Mouse (Mus musculus): ENCODE results near the gene Nudt19.
"Not testable (repeated sequence)": the region's sequence is repeated elsewhere in the genome, so short reads cannot be mapped to it uniquely, and the experiment has no call there.

Nudt19 gene

GRCm38 (mm10) chr7:35556205-35556603 is at the start of gene Nudt19:
TSS of gene Nudt19 (minus strand) at chr7:35556304.
- DNase-seq = no peak

DNA sequence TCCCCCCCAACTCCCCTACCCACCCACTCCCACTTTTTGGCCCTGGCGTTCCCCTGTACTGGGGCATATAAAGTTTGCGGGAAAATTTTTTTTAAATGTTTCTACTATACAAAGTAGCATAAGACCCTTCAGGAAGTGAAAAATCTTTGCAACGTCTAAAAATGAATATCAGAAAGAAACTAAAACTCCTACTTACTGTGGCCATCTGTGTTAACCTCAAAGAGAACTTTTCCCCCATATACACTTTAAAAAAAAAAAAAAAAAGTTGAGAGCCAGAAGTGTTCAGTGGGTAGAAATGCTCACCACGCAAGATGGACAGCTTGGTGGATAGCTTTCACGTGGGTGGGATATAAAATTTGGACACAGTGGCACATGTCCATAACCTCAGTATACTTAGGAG is 46.7 kb upstream of the Nudt19 start:
- no peak for DNase-seq

DNA sequence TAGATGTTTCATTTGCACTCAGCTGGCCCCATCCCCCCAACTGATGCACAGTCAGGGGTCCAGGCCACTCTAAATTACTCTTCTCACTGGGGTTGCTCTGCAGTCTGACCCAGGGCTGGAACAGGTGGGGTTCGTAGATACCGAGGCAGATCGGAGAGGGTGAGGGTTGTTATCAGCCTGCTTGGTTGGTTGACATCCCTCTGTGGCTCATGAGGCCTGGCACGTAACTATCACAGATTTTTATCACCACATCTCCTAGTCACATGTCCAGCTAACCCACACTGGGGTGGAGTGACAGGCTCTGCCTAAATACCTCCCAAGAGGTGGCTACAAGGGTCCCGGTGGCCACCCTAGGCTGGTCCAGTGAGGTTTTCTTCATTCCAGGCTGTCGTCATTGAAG is 45.0 kb upstream of the Nudt19 start:
- DNase-seq = no peak

- no peak for DNase-seq
Observed at GRCm38 (mm10) chr7:35600031-35600430, 43.9 kb upstream of the Nudt19 start.

DNA sequence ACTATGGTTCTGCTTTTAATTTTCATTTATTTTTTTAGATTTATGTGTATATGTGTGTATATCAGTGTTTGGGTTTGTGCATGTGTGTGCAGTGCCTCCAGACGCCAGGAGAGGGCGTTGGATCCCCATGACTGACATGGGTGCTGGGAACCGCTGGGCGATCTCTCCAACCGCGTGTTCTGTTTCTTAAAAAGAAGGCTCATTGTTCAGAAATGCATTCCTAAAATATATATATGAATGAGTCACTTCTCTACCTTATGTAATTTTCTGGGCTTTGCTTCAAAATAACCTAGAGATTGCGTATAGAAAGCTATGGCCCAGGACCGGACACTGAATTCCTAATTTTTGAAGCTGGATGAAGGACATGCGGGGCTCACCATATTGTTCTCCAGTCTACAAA is 43.4 kb upstream of the Nudt19 start:
- DNase-seq = no peak

DNA sequence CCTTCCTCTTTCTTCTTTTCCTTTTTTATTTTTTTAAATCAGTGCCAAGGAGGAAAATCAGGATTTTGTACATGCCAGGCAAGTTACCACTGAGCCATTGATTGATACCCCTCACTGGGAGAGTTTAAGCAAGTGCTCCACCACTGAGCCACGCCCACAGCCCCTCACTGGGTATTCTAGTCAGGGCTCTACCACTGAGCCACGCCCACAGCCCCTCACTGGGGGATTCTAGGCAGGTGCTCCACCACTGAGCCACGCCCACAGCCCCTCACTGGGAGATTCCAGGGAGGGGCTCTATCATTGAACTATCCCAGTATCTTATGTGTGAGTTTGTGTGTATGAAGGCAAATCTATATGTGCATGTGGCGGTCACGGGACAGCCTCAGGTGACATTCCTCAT is 38.2 kb upstream of the Nudt19 start:
- no peak for DNase-seq

DNA sequence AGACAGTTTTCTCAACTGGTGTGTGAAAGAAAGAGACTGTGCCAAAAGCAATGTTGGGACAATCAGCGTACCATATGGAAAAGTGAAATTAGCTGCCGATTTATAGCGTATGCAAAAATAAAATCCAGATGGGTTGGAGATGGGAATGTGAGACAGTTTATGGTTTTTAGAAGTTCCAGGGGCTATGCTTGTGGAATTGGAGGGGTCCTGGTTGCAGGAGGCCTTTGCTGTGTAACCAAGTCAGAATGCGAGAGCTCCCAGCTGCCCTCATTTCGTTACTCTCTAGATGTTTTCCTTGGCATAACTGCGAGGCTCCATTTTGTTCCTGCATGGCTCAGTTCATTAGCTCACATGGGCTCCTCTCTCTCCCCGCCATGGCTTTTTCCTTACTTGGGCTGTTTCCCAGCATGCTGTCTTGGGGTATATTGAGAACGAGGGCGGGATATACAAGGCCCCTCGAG is 34.7 kb upstream of the Nudt19 start:
- DNase-seq = peak; percentile 24

DNA sequence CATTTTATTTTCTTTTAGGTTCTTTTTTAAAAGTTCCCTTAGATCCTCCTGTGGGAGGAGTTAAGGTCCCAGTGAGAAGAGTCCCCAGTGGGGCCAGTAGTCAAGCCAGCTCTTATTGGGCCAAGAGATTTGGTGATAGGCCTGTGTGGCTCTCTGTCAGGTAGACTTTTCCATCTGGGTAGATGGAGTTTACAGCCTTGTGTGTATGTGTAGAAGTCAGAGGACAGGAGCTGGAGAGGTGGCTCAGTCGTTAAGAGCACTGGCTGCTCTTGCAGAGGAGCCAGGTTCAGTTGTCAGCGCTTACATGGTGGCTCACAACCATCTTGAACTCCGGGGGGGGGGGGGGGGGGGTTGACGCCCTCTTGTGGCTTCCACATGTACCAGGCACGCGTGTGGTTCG is 33.4 kb upstream of the Nudt19 start:
- DNase-seq = no peak

GRCm38 (mm10) chr7:35588680-35589428 is 32.8 kb upstream of the Nudt19 start:
- DNase-seq = no peak

GRCm38 (mm10) chr7:35587728-35588127 is 31.6 kb upstream of the Nudt19 start:
- DNase-seq = no peak

DNA sequence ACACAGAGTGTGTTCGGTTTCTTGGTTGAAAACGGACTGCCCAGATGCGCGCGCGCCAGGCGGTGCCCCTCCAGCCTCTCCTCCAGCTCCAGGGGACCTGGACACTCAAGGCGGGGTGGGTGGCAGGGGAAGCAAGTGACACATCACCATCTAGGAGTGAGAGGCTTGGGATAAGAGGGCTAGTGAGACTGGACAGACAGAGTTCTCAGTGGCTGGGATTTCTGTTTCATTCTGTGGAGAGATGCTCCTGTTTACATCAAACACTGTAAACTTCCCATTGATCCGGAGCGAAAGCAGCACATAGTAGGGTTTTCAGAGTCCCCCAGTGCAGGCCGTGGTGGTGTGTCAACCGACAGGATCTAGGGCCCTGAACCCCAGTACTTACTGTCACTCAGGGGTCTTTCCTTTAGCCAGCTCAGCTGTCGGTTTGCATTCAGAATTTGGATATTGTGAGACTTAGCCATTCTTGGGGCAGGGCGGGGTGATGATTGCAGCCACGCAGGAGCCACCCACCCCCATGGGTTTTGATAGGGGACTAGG is 30.9 kb upstream of the Nudt19 start:
- no peak for DNase-seq

- DNase-seq = peak; percentile 96
Observed at GRCm38 (mm10) chr7:35586055-35586905, 30.2 kb upstream of the Nudt19 start, which contains the start of gene Ankrd27. TSS of gene Ankrd27 (plus strand) at chr7:35586244.

- peak; percentile 80 for DNase-seq
Observed at GRCm38 (mm10) chr7:35585191-35586054, 29.3 kb upstream of the Nudt19 start, which contains the start of gene Rgs9bp. TSS of gene Rgs9bp (minus strand) at chr7:35585582.

GRCm38 (mm10) chr7:35584786-35585190 is 28.7 kb upstream of the Nudt19 start:
- DNase-seq = peak; percentile 53

GRCm38 (mm10) chr7:35584068-35584785 is 28.1 kb upstream of the Nudt19 start:
- no peak for DNase-seq

- no peak for DNase-seq
Observed at GRCm38 (mm10) chr7:35583476-35584025, 27.4 kb upstream of the Nudt19 start.

DNA sequence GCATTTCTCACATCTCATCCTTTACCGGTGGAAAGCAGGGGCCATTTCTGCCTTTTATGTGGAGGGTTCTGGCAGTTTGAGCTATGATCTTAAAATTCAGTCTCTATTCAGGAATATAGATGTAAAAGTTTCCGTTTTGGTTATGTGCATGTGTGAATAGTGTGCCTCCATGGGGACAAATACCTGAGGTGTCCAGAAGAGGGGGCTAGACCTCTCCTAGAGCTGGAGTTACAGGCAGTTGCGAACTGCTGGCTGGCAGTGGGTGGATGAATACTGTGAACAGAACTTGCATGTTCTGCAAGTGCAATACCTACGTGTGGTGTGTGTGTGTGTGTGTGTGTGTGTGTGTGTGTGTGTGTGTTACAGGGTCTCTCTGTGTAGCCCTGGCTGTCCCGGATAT is 26.6 kb upstream of the Nudt19 start:
- no peak for DNase-seq

DNA sequence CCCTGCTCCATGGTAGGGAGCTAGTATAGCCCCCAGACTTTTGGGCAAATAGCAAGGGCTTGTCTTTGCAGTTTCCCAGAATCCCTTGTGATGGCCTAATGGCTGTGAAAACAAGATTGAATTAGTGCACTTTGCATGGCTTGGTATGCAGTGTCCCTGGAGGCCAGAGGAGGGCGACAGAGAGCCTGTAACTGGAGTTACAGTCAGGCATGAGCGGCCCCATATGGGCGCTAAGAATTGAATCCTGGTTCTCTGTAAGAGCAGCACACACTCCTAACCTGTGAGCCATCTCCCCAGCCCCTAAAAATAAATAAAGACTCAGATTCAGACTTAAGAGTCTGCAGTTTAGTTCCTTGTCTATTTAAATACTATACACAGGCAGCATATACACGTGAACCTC is 23.7 kb upstream of the Nudt19 start:
- DNase-seq = peak; percentile 70

- DNase-seq = not testable (repeated sequence)
Observed at GRCm38 (mm10) chr7:35570883-35571282, 14.8 kb upstream of the Nudt19 start.

GRCm38 (mm10) chr7:35569724-35570123 is 13.6 kb upstream of the Nudt19 start:
- not testable (repeated sequence) for DNase-seq

DNA sequence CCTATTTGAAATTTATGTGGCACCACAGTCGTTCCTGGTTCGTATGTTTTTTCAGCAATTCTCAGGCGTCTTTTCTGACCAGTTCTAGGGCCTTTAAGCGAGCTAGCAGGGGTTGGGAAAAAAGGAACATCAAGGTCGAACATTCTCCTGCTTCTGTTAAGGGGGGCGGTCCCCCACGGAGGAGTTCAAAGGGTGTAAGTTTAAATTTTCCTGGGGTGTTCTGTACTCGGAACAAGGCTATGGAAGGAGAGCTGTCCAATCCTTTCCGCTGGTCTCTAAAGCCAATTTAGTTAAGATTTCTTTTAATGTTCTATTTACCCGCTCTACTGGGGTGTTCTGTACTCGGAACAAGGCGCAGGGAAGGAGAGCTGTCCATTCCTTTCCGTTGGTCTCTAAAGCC is 9.9 kb upstream of the Nudt19 start:
- DNase-seq = not testable (repeated sequence)

All from kidney, postnatal 10 days (tissue).